Mouse (Mus musculus) Patski (cell line): ENCODE measurements at regions not wholly inside any gene's neighbourhood (a gene's known extent, or its start where the extent isn't known, plus 50 kb on each side); places are given as distances from the start of the nearest gene placed in this dataset.

ENCODE experiments used
- ATAC-seq: fragments of 100-300 bp; one replicate; pipeline ENCODE4 v1.8.0; 2021
- CTCF ChIA-PET: fragments of 350-600 bp; sonication (Branson Sonifier 250); formaldehyde crosslinking; loops from one replicate; lab custom pipeline; 2022; ENCODE audit warnings: inconsistent platforms; lab: Charles Lee
- POLR2A ChIA-PET: fragments of 350-600 bp; sonication (Branson Sonifier 250); formaldehyde crosslinking; loops from one replicate; lab custom pipeline; 2022; ENCODE audit warnings: antibody characterized with exemption, inconsistent platforms; lab: Charles Lee
- DNase-seq: peaks from one replicate; pipeline ENCODE4 v3.0.0-alpha.2; 2011; ENCODE audit warnings: low read depth, low spot score
- H3K27me3 ChIP-seq: fragments of 371-371 bp; one replicate; pipeline ENCODE4 v1.5.1; 2021
- CTCF ChIP-seq: fragments of 100-300 bp; IDR thresholded peaks from one replicate; pipeline ENCODE4 v1.5.1; 2021
- in situ Hi-C: fragments of 300-500 bp; cut with MboI; formaldehyde crosslinking; loops from 3 replicates; pipeline ENCODE4 v1.11.1; 2018; ENCODE audit warnings: low pct_unique_long_range_greater_than_20kb, mixed read lengths

- H3K27me3 ChIP-seq = no peaks in the 10 kb centered on the region
- ATAC-seq = no peak
- POLR2A ChIA-PET = no interaction called here
- no peak for DNase-seq
- CTCF ChIA-PET = interaction anchor here (0.9 to 2.7 kb wide), 2 partner anchors 13 to 16 kb away, joined by 3 to 7 read pairs; no protein-coding TSS in a partner anchor
- in situ Hi-C loops = no loop called here
- TF ChIP-seq CTCF = no peak
Measured at GRCm38 (mm10) chr3:41198216-41198976, 115.5 kb upstream of the Pgrmc2 start.

- H3K27me3 ChIP-seq = no peaks in the 10 kb centered on the region
- in situ Hi-C loops = no loop called here
- DNase-seq = peak; percentile 100
- TF ChIP-seq CTCF = no peak
- CTCF ChIA-PET = interaction anchor here (0.7 to 5.2 kb wide), 26 partner anchors 11 to 411 kb away, joined by 3 to 86 read pairs (median 4); no protein-coding TSS in a partner anchor
- POLR2A ChIA-PET = interaction anchor here (0.7 to 2.0 kb wide), 7 partner anchors 9 to 370 kb away, joined by 3 to 11 read pairs (median 5); no protein-coding TSS in a partner anchor
- ATAC-seq = peak; percentile 95
Measured at GRCm38 (mm10) chr3:41195113-41195975, 112.5 kb upstream of the Pgrmc2 start.

- no peak for ATAC-seq
- no peak for DNase-seq
- in situ Hi-C loops = no loop called here
- ChIA-PET POLR2A (interaction anchor here (1.0 to 2.0 kb wide), 4 partner anchors 9 to 371 kb away, joined by 3 to 11 read pairs (median 6); no protein-coding TSS in a partner anchor), CTCF (interaction anchor here (0.8 to 5.2 kb wide), 16 partner anchors 11 to 406 kb away, joined by 3 to 86 read pairs (median 4); no protein-coding TSS in a partner anchor)
- H3K27me3 ChIP-seq = no peaks in the 10 kb centered on the region
- no peak for TF ChIP-seq CTCF
Measured at GRCm38 (mm10) chr3:41194311-41195112, 111.7 kb upstream of the Pgrmc2 start.

GRCm38 (mm10) chr3:41185305-41186097 lies 102.7 kb upstream of the Pgrmc2 start:
- ATAC-seq (peak; percentile 58), DNase-seq (peak; percentile 80)
- no peaks in the 10 kb centered on the region for H3K27me3 ChIP-seq
- ChIA-PET CTCF (interaction anchor here (1.0 to 6.4 kb wide), 2 partner anchors 9 to 39 kb away, joined by 3 to 86 read pairs; no protein-coding TSS in a partner anchor), POLR2A (interaction anchor here (0.5 to 1.9 kb wide), 4 partner anchors 9 to 443 kb away, joined by 3 to 5 read pairs (median 4); no protein-coding TSS in a partner anchor)
- in situ Hi-C loops = no loop called here
- TF ChIP-seq CTCF = no peak

- ATAC-seq = no peak
- H3K27me3 ChIP-seq = no peaks in the 10 kb centered on the region
- TF ChIP-seq CTCF = no peak
Measured at GRCm38 (mm10) chr3:41184375-41184774, 101.5 kb upstream of the Pgrmc2 start.

GRCm38 (mm10) chr3:41182900-41183595 lies 100.2 kb upstream of the Pgrmc2 start:
- peak; percentile 99 for DNase-seq
- peak; percentile 78 for ATAC-seq
- no peaks in the 10 kb centered on the region for H3K27me3 ChIP-seq
- POLR2A ChIA-PET = interaction anchor here (0.6 to 2.7 kb wide), 6 partner anchors 11 to 391 kb away, joined by 3 to 11 read pairs (median 6); no protein-coding TSS in a partner anchor
- in situ Hi-C loops = loop anchor here (5.0 kb wide), 4 partner anchors 44 to 424 kb away; no protein-coding TSS in a partner anchor
- TF ChIP-seq CTCF = no peak
- CTCF ChIA-PET = interaction anchor here (0.6 to 6.4 kb wide), 57 partner anchors 9 to 560 kb away, joined by 3 to 86 read pairs (median 4); partner anchors contain the start of gene Pgrmc2

More at GRCm38 (mm10) chr3:41184375-41184774, 101.5 kb upstream of the Pgrmc2 start:
- no peak for DNase-seq
- in situ Hi-C loops = loop anchor here (5.0 kb wide), 4 partner anchors 43 to 423 kb away; no protein-coding TSS in a partner anchor
- ChIA-PET POLR2A (interaction anchor here (0.9 to 2.2 kb wide), 2 partner anchors 9 to 381 kb away, joined by 4 to 6 read pairs; no protein-coding TSS in a partner anchor), CTCF (interaction anchor here (1.1 to 6.4 kb wide), 6 partner anchors 10 to 559 kb away, joined by 3 to 86 read pairs (median 5); no protein-coding TSS in a partner anchor)

GRCm38 (mm10) chr3:41182036-41182899 lies 99.4 kb upstream of the Pgrmc2 start:
- in situ Hi-C loops = loop anchor here (5.0 kb wide), 4 partner anchors 45 to 425 kb away; no protein-coding TSS in a partner anchor
- DNase-seq = peak; percentile 97
- ChIA-PET POLR2A (interaction anchor here (1.2 to 2.7 kb wide), 5 partner anchors 10 to 383 kb away, joined by 3 to 11 read pairs (median 6); no protein-coding TSS in a partner anchor), CTCF (interaction anchor here (0.6 to 6.4 kb wide), 58 partner anchors 8 to 465 kb away, joined by 3 to 86 read pairs (median 4); partner anchors contain the start of gene Pgrmc2)
- peak; percentile 99 for TF ChIP-seq CTCF
- H3K27me3 ChIP-seq = no peaks in the 10 kb centered on the region
- peak; percentile 80 for ATAC-seq
